Mouse (Mus musculus) myocyte (in vitro differentiated cells): ENCODE results near the gene Dzip1l.

Experiments used
- CEBPB ChIP-seq: IDR thresholded peaks from 2 replicates; pipeline ENCODE4 v1.6.1; 2011; ENCODE audit warnings: mild to moderate bottlenecking, moderate library complexity; ENCODE audit not compliant: poor library complexity, insufficient read depth, severe bottlenecking
- E2F4 ChIP-seq: IDR thresholded peaks from one replicate; pipeline ENCODE4 v1.6.1; 2011; ENCODE audit warnings: mild to moderate bottlenecking, control low read depth, moderate library complexity; ENCODE audit not compliant: insufficient read depth
- MAX ChIP-seq: IDR thresholded peaks from one replicate; pipeline ENCODE4 v1.6.1; 2011; ENCODE audit warnings: low read depth, mild to moderate bottlenecking, control low read depth
- MYOD1 ChIP-seq, 3 experiments: IDR thresholded peaks; one replicate each; pipeline ENCODE4 v1.6.1; 2011; ENCODE audit warnings: control low read depth in 2 of 3, low read depth in 2 of 3, mild to moderate bottlenecking in 2 of 3, moderate library complexity in 1 of 3; ENCODE audit not compliant: insufficient read length in 2 of 3, control insufficient read depth in 1 of 3
- MYOG ChIP-seq, 3 experiments: IDR thresholded peaks; one replicate each; pipeline ENCODE4 v1.6.1; 2011; ENCODE audit warnings: control low read depth in 2 of 3, low read depth in 2 of 3, mild to moderate bottlenecking in 2 of 3; ENCODE audit not compliant: insufficient read length in 2 of 3, control insufficient read depth in 1 of 3, insufficient read depth in 1 of 3
- POLR2A ChIP-seq: IDR thresholded peaks from one replicate; pipeline ENCODE4 v1.6.1; 2011; ENCODE audit warnings: low read depth, mild to moderate bottlenecking, control low read depth, moderate library complexity; ENCODE audit not compliant: insufficient read length
- POLR2AphosphoS2 ChIP-seq: IDR thresholded peaks from one replicate; pipeline ENCODE4 v1.6.1; 2011; ENCODE audit warnings: low read depth, control low read depth; ENCODE audit not compliant: insufficient read length
- REST ChIP-seq: IDR thresholded peaks from one replicate; pipeline ENCODE4 v1.6.1; 2011; ENCODE audit warnings: mild to moderate bottlenecking, control low read depth, moderate library complexity; ENCODE audit not compliant: insufficient read depth, insufficient read length
- TCF12 ChIP-seq: IDR thresholded peaks from one replicate; pipeline ENCODE4 v1.6.1; 2011; ENCODE audit warnings: mild to moderate bottlenecking, control low read depth; ENCODE audit not compliant: poor library complexity, insufficient read depth, severe bottlenecking
- USF1 ChIP-seq: IDR thresholded peaks from one replicate; pipeline ENCODE4 v1.6.1; 2011; ENCODE audit warnings: low read depth, mild to moderate bottlenecking, control low read depth, moderate library complexity

- TF ChIP-seq POLR2A (no peak), USF1 (no peak), POLR2AphosphoS2 (no peak), E2F4 (no peak), MAX (no peak), REST (no peak), CEBPB (no peak), MYOD1 (IDR thresholded peaks at IDR 0.05; ENCODE audit: control insufficient read depth in 1 of 3, insufficient read length in 2 of 3, low read depth in 2 of 3) (no peak), TCF12 (no peak), MYOG (IDR thresholded peaks at IDR 0.05; ENCODE audit: control insufficient read depth in 1 of 3, insufficient read depth in 1 of 3, insufficient read length in 2 of 3, low read depth in 2 of 3) (no peak)
Observed at GRCm38 (mm10) chr9:99622966-99623365, 6.3 kb upstream of the Dzip1l start.
